17 mouse cellular contexts compared by ENCODE assay signal in genomic region chr8:94377031-94377430, GRCm38 (mm10). TPM values are rescaled to one million over a fixed set of nuclear protein-coding genes. Genes with fewer than 3 reads are reported as not detected.
DNase-seq lines count a peak whose midpoint lies in the region; ATAC-seq and TF ChIP-seq lines count a peak whose summit lies in the region.
"Had no signal": no experiment of that assay in that cellular context is flagged by ENCODE, and none has a peak within 500 bp of the region (broad histone marks: within the 10 kb centered on the region; RNA-seq: fewer than 3 reads in every experiment).

No protein-coding gene starts in this region.

- no peak overlapping the region for H3K9ac ChIP-seq in kidney, postnatal 0 days (ENCODE audit: low read depth, low read length)
- H3K9ac ChIP-seq: heart, embryonic 13.5 days; hindbrain, embryonic 14.5 days; kidney, embryonic 15.5 days; limb, embryonic 15.5 days; midbrain, embryonic 12.5 days had no signal

- no peaks in the 10 kb centered on the region for H3K36me3 ChIP-seq in kidney, postnatal 0 days (ENCODE audit: insufficient read depth, low read length)
- H3K36me3 ChIP-seq: heart, embryonic 13.5 days; kidney, embryonic 15.5 days; limb, embryonic 15.5 days; midbrain, embryonic 12.5 days had no signal

- no peak for TF ChIP-seq CTCF in kidney, postnatal 0 days (IDR thresholded peaks at IDR 0.05; ENCODE audit: low read depth)

- H3K4me2 ChIP-seq in kidney, postnatal 0 days (ENCODE audit: low read length), result no peak overlapping the region
- H3K4me2 ChIP-seq: heart, embryonic 13.5 days; hindbrain, embryonic 14.5 days; kidney, embryonic 15.5 days; limb, embryonic 15.5 days; midbrain, embryonic 12.5 days had no signal

- 0 out of 2 replicates have a peak, but pooled peaks cover 2% of the 10 kb centered on the region for H3K4me1 ChIP-seq in kidney, postnatal 0 days (replicated peaks; ENCODE audit: insufficient read depth, low read length)
- H3K4me1 ChIP-seq: midbrain, embryonic 12.5 days had no signal

- no peak for ATAC-seq in kidney, postnatal 0 days (replicated peaks; ENCODE audit: low FRiP score, low read depth)
- peak; percentile 55 for ATAC-seq in common myeloid progenitor, adult 5-6 weeks (replicated peaks; ENCODE audit: low read depth, poor library complexity, severe bottlenecking)
- ATAC-seq in megakaryocyte progenitor cell, adult 5-6 weeks (replicated peaks; ENCODE audit: poor library complexity), result peak; percentile 67
- ATAC-seq: forebrain, embryonic 14.5 days had no signal

- 69% methylated on average over 4 of the region's 4 CpGs for WGBS in kidney, postnatal 0 days

- H3K27me3 ChIP-seq in kidney, postnatal 0 days (ENCODE audit: insufficient read depth, low read length), result no peaks in the 10 kb centered on the region
- H3K27me3 ChIP-seq: limb, embryonic 15.5 days; midbrain, embryonic 12.5 days; Patski had no signal

- H3K4me3 ChIP-seq in kidney, postnatal 0 days (replicated peaks; ENCODE audit: low read depth, low read length), result no peak overlapping the region
- H3K4me3 ChIP-seq: heart, embryonic 13.5 days; kidney, embryonic 15.5 days; limb, embryonic 15.5 days; midbrain, embryonic 12.5 days had no signal

- peak overlapping the region; percentile 90 for H3K27ac ChIP-seq in kidney, postnatal 0 days
- H3K27ac ChIP-seq: hindbrain, embryonic 14.5 days; midbrain, embryonic 12.5 days had no signal

- no peaks in the 10 kb centered on the region for H3K9me3 ChIP-seq in kidney, postnatal 0 days (replicated peaks; ENCODE audit: low read length)
- H3K9me3 ChIP-seq: heart, embryonic 13.5 days; kidney, embryonic 15.5 days; limb, embryonic 15.5 days; midbrain, embryonic 12.5 days had no signal

- no peak for DNase-seq in kidney, postnatal 0 days (ENCODE audit: low spot score)
- no peak for DNase-seq in kidney, postnatal 14 days
- peak; percentile 84 for DNase-seq in A20 (ENCODE audit: low read depth, low spot score)
- DNase-seq in adrenal gland, postnatal 14 days, result no peak
- DNase-seq in kidney, postnatal 10 days, result no peak
- no peak for DNase-seq in left cerebral cortex, adult 9 months (ENCODE audit: low spot score in 2 of 2)
- DNase-seq: gastrocnemius, postnatal 14 days had no signal

RNA-seq across cellular contexts. Expression of gene Herpud1, which starts 9.2 kb away (rescaled TPM):
- polyA plus RNA-seq in kidney, postnatal 0 days (2015; fragmentation: Nextera tagmentation; extraction: Ambion mirVana), result 95.8 and 100 TPM in 2 replicates
- total RNA-seq in common myeloid progenitor, adult 5-6 weeks (2017), result 71.4 and 79.8 TPM in 2 replicates
- 78.2 and 89.9 TPM in 2 replicates for total RNA-seq in megakaryocyte progenitor cell, adult 5-6 weeks (2015)
- 83.3 and 99.5 TPM in 2 replicates for total RNA-seq in megakaryocyte progenitor cell, adult 5-6 weeks (2017)
- total RNA-seq in adrenal gland, postnatal 14 days (2021), result 112 and 114 TPM in 2 replicates

RNA-seq across cellular contexts. Expression of gene Slc12a3, which starts 48.0 kb away (rescaled TPM):
- polyA plus RNA-seq in kidney, postnatal 0 days (2015; fragmentation: Nextera tagmentation; extraction: Ambion mirVana), result 44.6 and 45.6 TPM in 2 replicates
- 0.49 TPM in 1 of 2 replicates, not detected in the other for total RNA-seq in common myeloid progenitor, adult 5-6 weeks (2017)
- total RNA-seq in megakaryocyte progenitor cell, adult 5-6 weeks (2015), result 0.12 and 0.17 TPM in 2 replicates
- total RNA-seq in megakaryocyte progenitor cell, adult 5-6 weeks (2017), result not detected in 2 replicates
- 0.11 and 0.19 TPM in 2 replicates for total RNA-seq in adrenal gland, postnatal 14 days (2021)
- total RNA-seq: gastrocnemius, postnatal 14 days had no signal
- polyA plus RNA-seq: forebrain, embryonic 14.5 days; heart, embryonic 13.5 days; limb, embryonic 15.5 days; midbrain, embryonic 12.5 days; stomach, embryonic 14.5 days had no signal

RNA-seq across cellular contexts. Expression of gene Nlrc5, which starts 57.1 kb away (rescaled TPM):
- 0.23 and 0.28 TPM in 2 replicates for polyA plus RNA-seq in kidney, postnatal 0 days (2015; fragmentation: Nextera tagmentation; extraction: Ambion mirVana)
- total RNA-seq in common myeloid progenitor, adult 5-6 weeks (2017), result 42.9 and 52.2 TPM in 2 replicates
- 22.5 and 24.1 TPM in 2 replicates for total RNA-seq in megakaryocyte progenitor cell, adult 5-6 weeks (2015)
- 17.7 and 27.9 TPM in 2 replicates for total RNA-seq in megakaryocyte progenitor cell, adult 5-6 weeks (2017)
- total RNA-seq in adrenal gland, postnatal 14 days (2021), result 2.0 and 9.7 TPM in 2 replicates
